Mouse (Mus musculus) forebrain, embryonic 11.5 days (tissue): ENCODE measurements around the gene Slc25a23. TPM values are rescaled to one million over a fixed set of nuclear protein-coding genes. Genes with fewer than 3 reads are reported as not detected.

Experiments used
- ATAC-seq: fragments of 200-750 bp; cut with Nextera tagmentation; replicated peaks from 2 replicates; pipeline ENCODE4 v1.8.0; 2017; ENCODE audit warnings: moderate TSS enrichment; ENCODE audit not compliant: low FRiP score
- DNase-seq: peaks from one replicate; pipeline ENCODE4 v3.0.0-alpha.2; 2017; ENCODE audit warnings: low spot score
- H3K27ac ChIP-seq: fragments of 300-500 bp; sonication (generic); 2 replicates; pipeline ENCODE4 v1.5.1; 2014; ENCODE audit warnings: low read depth, low read length
- H3K27me3 ChIP-seq: fragments of 300-500 bp; sonication (generic); 2 replicates; pipeline ENCODE4 v1.6.1; 2014; ENCODE audit warnings: mild to moderate bottlenecking, low read length, mixed read lengths; ENCODE audit not compliant: control insufficient read depth, insufficient read depth
- H3K36me3 ChIP-seq: fragments of 300-500 bp; sonication (generic); 2 replicates; pipeline ENCODE4 v1.6.1; 2014; ENCODE audit warnings: mild to moderate bottlenecking, low read length, moderate library complexity, mixed read lengths; ENCODE audit not compliant: control insufficient read depth, insufficient read depth
- H3K4me1 ChIP-seq: fragments of 300-500 bp; sonication (generic); replicated peaks from 2 replicates; pipeline ENCODE4 v1.6.1; 2014; ENCODE audit warnings: low read length, mixed read lengths; ENCODE audit not compliant: control insufficient read depth, insufficient read depth
- H3K4me2 ChIP-seq: fragments of 300-500 bp; sonication (generic); 2 replicates; pipeline ENCODE4 v1.6.1; 2014; ENCODE audit warnings: low read depth, mild to moderate bottlenecking, low read length, moderate library complexity, mixed read lengths; ENCODE audit not compliant: severe bottlenecking
- H3K4me3 ChIP-seq: fragments of 300-500 bp; sonication (generic); 2 replicates; pipeline ENCODE4 v1.5.1; 2014; ENCODE audit warnings: low read depth, low read length
- H3K9ac ChIP-seq: fragments of 300-500 bp; sonication (generic); 2 replicates; pipeline ENCODE4 v1.6.1; 2014; ENCODE audit warnings: low read length
- H3K9me3 ChIP-seq: fragments of 300-500 bp; sonication (generic); 2 replicates; pipeline ENCODE4 v1.6.1; 2016; ENCODE audit warnings: low read length, mixed read lengths; ENCODE audit not compliant: control insufficient read depth
- WGBS: fragments of 180-500 bp; shearing (Covaris S2); extraction: QIAGEN DNeasy Blood & Tissue Kit; methylation state at CpG from one replicate; pipeline ENCODE4 v1.1.7; 2014; 5-methylcytosine and 5-hydroxymethylcytosine counted together
- polyA plus RNA-seq: library from polyadenylated mRNA; unstranded; fragments of >200 nt; fragmentation: Nextera tagmentation; extraction: Ambion mirVana; gene quantifications from 2 replicates; pipeline ENCODE4 v1.2.1, GENCODE M21; 2014

Slc25a23 gene
- polyA plus RNA-seq, 1 experiment from 2014 or later, result 19.9 TPM

GRCm38 (mm10) chr17:56999968-57000609 is 59.6 kb downstream of the Slc25a23 start, which contains the start of gene Pspn:
Gene Pspn (minus strand): TSS chr17:57000018.
- Histone ChIP-seq H3K4me3 (no peak within 1 kb of the TSS), H3K4me2 (no peak within 1 kb of the TSS), H3K9ac (no peak within 1 kb of the TSS), H3K36me3 (peaks cover 6% of the 10 kb centered on the region), H3K27me3 (no peaks in the 10 kb centered on the region), H3K27ac (no peak within 1 kb of the TSS), H3K4me1 (peaks cover 6% of the 10 kb centered on the region; the same call in 1 of the 2 replicates), H3K9me3 (no peaks in the 10 kb centered on the region)
- 90% methylated on average over 9 of the region's 9 CpGs for WGBS
- DNase-seq, result no peak
- ATAC-seq, result no peak

- 92% methylated on average over 9 of the region's 9 CpGs for WGBS
- peaks cover 5% of the 10 kb centered on the region for H3K36me3 ChIP-seq
- ATAC-seq (no peak), DNase-seq (no peak)
- H3K27ac ChIP-seq, result no peak overlapping the region
- H3K9ac ChIP-seq, result no peak overlapping the region
- H3K9me3 ChIP-seq, result no peaks in the 10 kb centered on the region
- no peaks in the 10 kb centered on the region for H3K27me3 ChIP-seq
- peaks cover 6% of the 10 kb centered on the region; the same call in 1 of the 2 replicates for H3K4me1 ChIP-seq
- no peak overlapping the region for H3K4me2 ChIP-seq
- no peak overlapping the region for H3K4me3 ChIP-seq
Observed at GRCm38 (mm10) chr17:56999414-56999813, 60.2 kb downstream of the Slc25a23 start.

GRCm38 (mm10) chr17:56997029-56997667 is 62.5 kb downstream of the Slc25a23 start, which contains the start of gene Alkbh7:
Gene Alkbh7 (plus strand): TSS chr17:56997339.
- Histone ChIP-seq H3K4me1 (peaks cover 6% of the 10 kb centered on the region; the same call in 1 of the 2 replicates), H3K4me3 (peak within 1 kb of the TSS; percentile 81), H3K4me2 (peak within 1 kb of the TSS; percentile 62), H3K27ac (peak within 1 kb of the TSS; percentile 57; the same call in 1 of the 2 replicates), H3K9me3 (no peaks in the 10 kb centered on the region), H3K36me3 (peaks cover 16% of the 10 kb centered on the region), H3K27me3 (no peaks in the 10 kb centered on the region), H3K9ac (peak within 1 kb of the TSS; percentile 62)
- ATAC-seq (peak; percentile 99), DNase-seq (peak; percentile 94)
- under 1% methylated on average over 38 of the region's 38 CpGs for WGBS

GRCm38 (mm10) chr17:56996506-56996905 is 63.2 kb downstream of the Slc25a23 start:
- no peak overlapping the region for H3K27ac ChIP-seq
- DNase-seq, result no peak
- H3K9ac ChIP-seq, result no peak overlapping the region
- 0 out of 2 replicates have a peak, but pooled peaks have one; percentile 0 for ATAC-seq
- 83% methylated on average over 2 of the region's 2 CpGs for WGBS
- H3K27me3 ChIP-seq, result no peaks in the 10 kb centered on the region
- H3K36me3 ChIP-seq, result peaks cover 16% of the 10 kb centered on the region
- H3K9me3 ChIP-seq, result no peaks in the 10 kb centered on the region
- peaks cover 6% of the 10 kb centered on the region; the same call in 1 of the 2 replicates for H3K4me1 ChIP-seq
- H3K4me3 ChIP-seq, result peak overlapping the region; percentile 81; the same call in 1 of the 2 replicates
- H3K4me2 ChIP-seq, result peak overlapping the region; percentile 62; the same call in 1 of the 2 replicates

- H3K9me3 ChIP-seq, result no peaks in the 10 kb centered on the region
- H3K4me1 ChIP-seq, result peaks cover 10% of the 10 kb centered on the region
- no peak for ATAC-seq
- no peak for DNase-seq
- H3K27me3 ChIP-seq, result no peaks in the 10 kb centered on the region
- no peak overlapping the region for H3K27ac ChIP-seq
- no peak overlapping the region for H3K4me2 ChIP-seq
- H3K9ac ChIP-seq, result no peak overlapping the region
- WGBS, result 92% methylated on average over 8 of the region's 8 CpGs
- H3K4me3 ChIP-seq, result no peak overlapping the region
- peaks cover 16% of the 10 kb centered on the region for H3K36me3 ChIP-seq
Observed at GRCm38 (mm10) chr17:56995046-56995445, 64.6 kb downstream of the Slc25a23 start.

Other genes starting within 250 kb of the Slc25a23 start
- 10.9 and 11.1 TPM in 2 replicates for gene Rfx2, start 228.8 kb downstream of the Slc25a23 start, polyA plus RNA-seq
- not detected in 2 replicates for gene Acsbg2, start 185.4 kb downstream of the Slc25a23 start, polyA plus RNA-seq
- gene 1700061G19Rik, start 184.4 kb downstream of the Slc25a23 start, polyA plus RNA-seq, result 0.53 and 0.57 TPM in 2 replicates
- 56.7 and 57.2 TPM in 2 replicates for gene Mllt1, start 124.4 kb downstream of the Slc25a23 start, polyA plus RNA-seq
- gene Acer1, start 77.7 kb downstream of the Slc25a23 start, polyA plus RNA-seq, result not detected in 2 replicates
- gene Clpp, start 69.6 kb downstream of the Slc25a23 start, polyA plus RNA-seq, result 151 and 166 TPM in 2 replicates
- 29.3 and 34.8 TPM in 2 replicates for gene Alkbh7, start 62.5 kb downstream of the Slc25a23 start, polyA plus RNA-seq
- 0.76 TPM in 1 of 2 replicates, not detected in the other for gene Pspn, start 59.8 kb downstream of the Slc25a23 start, polyA plus RNA-seq
- 77.3 and 82.7 TPM in 2 replicates for gene Gtf2f1, start 48.6 kb downstream of the Slc25a23 start, polyA plus RNA-seq
- 0.27 and 0.39 TPM in 2 replicates for gene Gm17949, start 48.4 kb downstream of the Slc25a23 start, polyA plus RNA-seq
- 62.9 and 67.6 TPM in 2 replicates for gene Khsrp, start 28.3 kb downstream of the Slc25a23 start, polyA plus RNA-seq
- not detected in 2 replicates for gene Slc25a41, start 18.2 kb downstream of the Slc25a23 start, polyA plus RNA-seq
- gene Crb3, start 758 bp downstream of the Slc25a23 start, polyA plus RNA-seq, result 1.5 and 1.9 TPM in 2 replicates
- 4.6 and 5.7 TPM in 2 replicates for gene Dennd1c, start 18.7 kb upstream of the Slc25a23 start, polyA plus RNA-seq
- 81.6 and 99.7 TPM in 2 replicates for gene Tubb4a, start 27.9 kb upstream of the Slc25a23 start, polyA plus RNA-seq
- gene Tnfsf9, start 45.5 kb upstream of the Slc25a23 start, polyA plus RNA-seq, result 10.9 and 12.9 TPM in 2 replicates
- not detected in 2 replicates for gene Cd70, start 89.9 kb upstream of the Slc25a23 start, polyA plus RNA-seq
- 0.13 and 0.19 TPM in 2 replicates for gene Tnfsf14, start 134.3 kb upstream of the Slc25a23 start, polyA plus RNA-seq
- gene C3, start 168.3 kb upstream of the Slc25a23 start, polyA plus RNA-seq, result not detected in 2 replicates
- 22.3 and 22.8 TPM in 2 replicates for gene Gpr108, start 188.6 kb upstream of the Slc25a23 start, polyA plus RNA-seq
- gene Trip10, start 189.6 kb upstream of the Slc25a23 start, polyA plus RNA-seq, result 31.1 and 32.5 TPM in 2 replicates
- gene Vav1, start 219.2 kb upstream of the Slc25a23 start, polyA plus RNA-seq, result 1.4 TPM in 2 replicates